Mouse (Mus musculus): ENCODE results near the gene Lpar1. TPM values are rescaled to one million over a fixed set of nuclear protein-coding genes. Genes with fewer than 3 reads are reported as not detected.
A peak's percentile ranks its signal among the peaks of the same experiment; 100 is the strongest.

The Lpar1 gene
- polyA plus RNA-seq, 1 experiment from 2014 or later: 18.7 TPM

GRCm38 (mm10) chr4:58477691-58478090 lies 76.0 kb downstream of the Lpar1 start:
- Histone ChIP-seq H3K9me3 (replicated peaks) (no peaks in the 10 kb centered on the region), H3K36me3 (no peaks in the 10 kb centered on the region), H3K4me2 (no peak overlapping the region), H3K27me3 (no peaks in the 10 kb centered on the region), H3K27ac (no peak overlapping the region), H3K4me3 (no peak overlapping the region), H3K4me1 (replicated peaks) (no peaks in the 10 kb centered on the region), H3K9ac (no peak overlapping the region)
- ATAC-seq (replicated peaks; ENCODE audit: insufficient number of reproducible peaks, insufficient read depth, low FRiP score, low read depth): no peak
- WGBS: 86% methylated on average over 8 of the region's 8 CpGs

- Histone ChIP-seq H3K4me2 (no peak overlapping the region), H3K9ac (no peak overlapping the region), H3K9me3 (replicated peaks) (no peaks in the 10 kb centered on the region), H3K4me1 (replicated peaks) (no peaks in the 10 kb centered on the region), H3K27ac (no peak overlapping the region), H3K27me3 (no peaks in the 10 kb centered on the region), H3K4me3 (no peak overlapping the region), H3K36me3 (no peaks in the 10 kb centered on the region)
- ATAC-seq (replicated peaks; ENCODE audit: insufficient number of reproducible peaks, insufficient read depth, low FRiP score, low read depth): no peak
- WGBS: 69% methylated on average over 4 of the region's 4 CpGs
These were observed 82.3 kb downstream of the Lpar1 start for GRCm38 (mm10) chr4:58471203-58471910.

- no peak for ATAC-seq (replicated peaks; ENCODE audit: insufficient number of reproducible peaks, insufficient read depth, low FRiP score, low read depth)
- no peaks in the 10 kb centered on the region for H3K27me3 ChIP-seq
- H3K27ac ChIP-seq: no peak overlapping the region
- no peaks in the 10 kb centered on the region for H3K36me3 ChIP-seq
- H3K9ac ChIP-seq: no peak overlapping the region
- H3K4me2 ChIP-seq: no peak overlapping the region
- H3K4me1 ChIP-seq (replicated peaks): no peaks in the 10 kb centered on the region
- 72% methylated on average over 5 of the region's 5 CpGs for WGBS
- no peaks in the 10 kb centered on the region for H3K9me3 ChIP-seq (replicated peaks)
- H3K4me3 ChIP-seq: no peak overlapping the region
These were observed 83.8 kb downstream of the Lpar1 start for GRCm38 (mm10) chr4:58469651-58470592.

GRCm38 (mm10) chr4:58469035-58469434 lies 84.7 kb downstream of the Lpar1 start:
- H3K9ac ChIP-seq: no peak overlapping the region
- no peak for ATAC-seq (replicated peaks; ENCODE audit: insufficient number of reproducible peaks, insufficient read depth, low FRiP score, low read depth)
- WGBS: 75% methylated on average over 7 of the region's 7 CpGs

GRCm38 (mm10) chr4:58465586-58465985 lies 88.1 kb downstream of the Lpar1 start:
- H3K4me3 ChIP-seq: no peak overlapping the region
- no peak overlapping the region for H3K4me2 ChIP-seq
- no peaks in the 10 kb centered on the region for H3K27me3 ChIP-seq
- no peaks in the 10 kb centered on the region for H3K9me3 ChIP-seq (replicated peaks)
- WGBS: 87% methylated on average over 5 of the region's 5 CpGs
- no peaks in the 10 kb centered on the region for H3K36me3 ChIP-seq
- 0 out of 2 replicates have a peak, but pooled peaks cover 5% of the 10 kb centered on the region for H3K4me1 ChIP-seq (replicated peaks)
- H3K9ac ChIP-seq: no peak overlapping the region
- H3K27ac ChIP-seq: no peak overlapping the region
- ATAC-seq (replicated peaks; ENCODE audit: insufficient number of reproducible peaks, insufficient read depth, low FRiP score, low read depth): no peak

More at GRCm38 (mm10) chr4:58469035-58469434, 84.7 kb downstream of the Lpar1 start:
- Histone ChIP-seq H3K27ac (no peak overlapping the region), H3K9me3 (replicated peaks) (no peaks in the 10 kb centered on the region), H3K4me3 (no peak overlapping the region), H3K4me2 (no peak overlapping the region), H3K36me3 (no peaks in the 10 kb centered on the region), H3K27me3 (no peaks in the 10 kb centered on the region), H3K4me1 (replicated peaks) (0 out of 2 replicates have a peak, but pooled peaks cover 5% of the 10 kb centered on the region)

GRCm38 (mm10) chr4:58464390-58465164 lies 89.1 kb downstream of the Lpar1 start:
- Histone ChIP-seq H3K36me3 (no peaks in the 10 kb centered on the region), H3K4me1 (replicated peaks) (0 out of 2 replicates have a peak, but pooled peaks cover 5% of the 10 kb centered on the region), H3K4me3 (no peak overlapping the region), H3K27me3 (no peaks in the 10 kb centered on the region), H3K9me3 (replicated peaks) (no peaks in the 10 kb centered on the region), H3K9ac (no peak overlapping the region), H3K27ac (no peak overlapping the region), H3K4me2 (no peak overlapping the region)
- ATAC-seq (replicated peaks; ENCODE audit: insufficient number of reproducible peaks, insufficient read depth, low FRiP score, low read depth): no peak
- 77% methylated on average over 13 of the region's 13 CpGs for WGBS

GRCm38 (mm10) chr4:58462990-58463389 lies 90.7 kb downstream of the Lpar1 start:
- no peak overlapping the region for H3K4me2 ChIP-seq
- no peaks in the 10 kb centered on the region for H3K36me3 ChIP-seq
- ATAC-seq (replicated peaks; ENCODE audit: insufficient number of reproducible peaks, insufficient read depth, low FRiP score, low read depth): no peak
- WGBS: 71% methylated on average over 5 of the region's 5 CpGs
- H3K27ac ChIP-seq: no peak overlapping the region
- 0 out of 2 replicates have a peak, but pooled peaks cover 5% of the 10 kb centered on the region for H3K4me1 ChIP-seq (replicated peaks)
- no peak overlapping the region for H3K4me3 ChIP-seq
- H3K27me3 ChIP-seq: no peaks in the 10 kb centered on the region
- H3K9ac ChIP-seq: no peak overlapping the region
- H3K9me3 ChIP-seq (replicated peaks): no peaks in the 10 kb centered on the region

- Histone ChIP-seq H3K4me2 (no peak overlapping the region), H3K27ac (no peak overlapping the region), H3K36me3 (no peaks in the 10 kb centered on the region), H3K4me3 (no peak overlapping the region), H3K27me3 (no peaks in the 10 kb centered on the region), H3K4me1 (replicated peaks) (0 out of 2 replicates have a peak, but pooled peaks cover 5% of the 10 kb centered on the region), H3K9ac (no peak overlapping the region), H3K9me3 (replicated peaks) (no peaks in the 10 kb centered on the region)
- ATAC-seq (replicated peaks; ENCODE audit: insufficient number of reproducible peaks, insufficient read depth, low FRiP score, low read depth): no peak
- 78% methylated on average over 2 of the region's 2 CpGs for whole genome bisulfite sequencing
These were observed 91.1 kb downstream of the Lpar1 start for GRCm38 (mm10) chr4:58462586-58462985.

- ATAC-seq (replicated peaks; ENCODE audit: insufficient number of reproducible peaks, insufficient read depth, low FRiP score, low read depth): no peak
- WGBS: 11% methylated on average over 4 of the region's 4 CpGs
- H3K4me1 ChIP-seq (replicated peaks): peaks cover 12% of the 10 kb centered on the region
- H3K4me3 ChIP-seq: no peak overlapping the region
- H3K4me2 ChIP-seq: no peak overlapping the region
- H3K9me3 ChIP-seq (replicated peaks): no peaks in the 10 kb centered on the region
- H3K27me3 ChIP-seq: no peaks in the 10 kb centered on the region
- no peaks in the 10 kb centered on the region for H3K36me3 ChIP-seq
- H3K9ac ChIP-seq: no peak overlapping the region
- peak overlapping the region; percentile 45; the same call in 1 of the 2 replicates for H3K27ac ChIP-seq
These were observed 100.4 kb downstream of the Lpar1 start for GRCm38 (mm10) chr4:58453334-58453733.

GRCm38 (mm10) chr4:58448825-58449224 lies 104.9 kb downstream of the Lpar1 start:
- Histone ChIP-seq H3K9ac (no peak overlapping the region), H3K36me3 (no peaks in the 10 kb centered on the region), H3K4me3 (no peak overlapping the region), H3K9me3 (replicated peaks) (no peaks in the 10 kb centered on the region), H3K27me3 (no peaks in the 10 kb centered on the region), H3K27ac (no peak overlapping the region), H3K4me1 (replicated peaks) (peaks cover 6% of the 10 kb centered on the region), H3K4me2 (no peak overlapping the region)
- WGBS: 91% methylated on average over 3 of the region's 3 CpGs
- ATAC-seq (replicated peaks; ENCODE audit: insufficient number of reproducible peaks, insufficient read depth, low FRiP score, low read depth): no peak

- no peak for ATAC-seq (replicated peaks; ENCODE audit: insufficient number of reproducible peaks, insufficient read depth, low FRiP score, low read depth)
- H3K36me3 ChIP-seq: no peaks in the 10 kb centered on the region
- WGBS: 73% methylated on average over 7 of the region's 7 CpGs
These were observed 105.9 kb downstream of the Lpar1 start for GRCm38 (mm10) chr4:58447841-58448240.

More at GRCm38 (mm10) chr4:58447841-58448240, 105.9 kb downstream of the Lpar1 start:
- Histone ChIP-seq H3K27ac (no peak overlapping the region), H3K9me3 (replicated peaks) (no peaks in the 10 kb centered on the region), H3K4me1 (replicated peaks) (no peaks in the 10 kb centered on the region), H3K27me3 (no peaks in the 10 kb centered on the region), H3K4me3 (no peak overlapping the region), H3K4me2 (no peak overlapping the region), H3K9ac (no peak overlapping the region)
